Mouse (Mus musculus) layer of hippocampus, adult 6 months (tissue): ENCODE results near the gene Cetn4. TPM values are rescaled to one million over a fixed set of nuclear protein-coding genes. Genes with fewer than 3 reads are reported as not detected.

ENCODE experiments used
- long read RNA-seq, 2 experiments: library from polyadenylated mRNA; unstranded; transcript quantifications; one replicate each; pipeline ENCODE4 v2.0.0; 2019 to 2020
- polyA plus RNA-seq: library from polyadenylated mRNA; unstranded; fragments of <200 nt; fragmentation: Nextera tagmentation; gene quantifications from 2 replicates; pipeline ENCODE4 v1.2.3, GENCODE M21; 2021

Gene Cetn4
- polyA plus RNA-seq: 12.2 and 15.7 TPM in 2 replicates
- long read RNA-seq, experiment 1, partial matches to known transcripts: 3 of 9 reads
- long read RNA-seq, experiment 1, other reads (novel, unspliced or antisense): 2 of 9 reads
- long read RNA-seq, experiment 2, transcript Cetn4-203 (5 exons, 1,064 nt): major isoform, 5 of 10 reads
- long read RNA-seq, experiment 2, partial matches to known transcripts: 0 of 10 reads
- long read RNA-seq, experiment 2, other reads (novel, unspliced or antisense): 1 of 10 reads

DNA sequence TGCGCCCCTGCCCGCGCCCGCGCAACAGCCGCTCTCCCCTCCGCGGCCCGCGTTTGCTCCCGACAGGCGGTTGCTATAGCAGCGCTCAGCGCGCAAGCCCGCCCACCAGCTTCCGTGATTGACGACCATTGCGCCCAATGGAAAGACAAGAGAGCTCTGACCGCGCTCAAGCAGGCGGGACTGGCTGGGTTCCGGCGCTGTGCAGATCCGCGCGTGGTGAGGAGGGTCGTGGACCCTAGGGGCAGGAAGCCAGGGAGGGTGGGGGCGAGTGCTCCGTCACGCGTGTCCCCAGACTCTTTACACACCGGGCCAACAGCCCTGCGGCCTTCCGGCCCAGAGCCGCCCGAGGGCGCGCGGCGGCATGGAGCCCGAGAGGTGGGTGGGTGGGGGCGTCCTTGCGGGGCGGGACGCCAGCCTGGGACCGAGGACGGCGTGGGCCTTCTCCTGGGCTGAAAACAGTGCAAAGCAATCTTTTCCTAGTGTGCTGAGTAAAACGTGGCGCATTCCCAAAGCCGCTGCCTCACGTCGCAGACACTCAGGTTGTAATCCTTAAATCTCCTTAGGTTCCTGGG lies at the start of gene Cetn4, which contains the start of gene Bbs12:
Gene Cetn4 (minus strand): TSS at position 339 of the 572 bp plus-strand sequence.
Gene Bbs12 (plus strand): TSS at position 185 of the 572 bp plus-strand sequence.

DNA sequence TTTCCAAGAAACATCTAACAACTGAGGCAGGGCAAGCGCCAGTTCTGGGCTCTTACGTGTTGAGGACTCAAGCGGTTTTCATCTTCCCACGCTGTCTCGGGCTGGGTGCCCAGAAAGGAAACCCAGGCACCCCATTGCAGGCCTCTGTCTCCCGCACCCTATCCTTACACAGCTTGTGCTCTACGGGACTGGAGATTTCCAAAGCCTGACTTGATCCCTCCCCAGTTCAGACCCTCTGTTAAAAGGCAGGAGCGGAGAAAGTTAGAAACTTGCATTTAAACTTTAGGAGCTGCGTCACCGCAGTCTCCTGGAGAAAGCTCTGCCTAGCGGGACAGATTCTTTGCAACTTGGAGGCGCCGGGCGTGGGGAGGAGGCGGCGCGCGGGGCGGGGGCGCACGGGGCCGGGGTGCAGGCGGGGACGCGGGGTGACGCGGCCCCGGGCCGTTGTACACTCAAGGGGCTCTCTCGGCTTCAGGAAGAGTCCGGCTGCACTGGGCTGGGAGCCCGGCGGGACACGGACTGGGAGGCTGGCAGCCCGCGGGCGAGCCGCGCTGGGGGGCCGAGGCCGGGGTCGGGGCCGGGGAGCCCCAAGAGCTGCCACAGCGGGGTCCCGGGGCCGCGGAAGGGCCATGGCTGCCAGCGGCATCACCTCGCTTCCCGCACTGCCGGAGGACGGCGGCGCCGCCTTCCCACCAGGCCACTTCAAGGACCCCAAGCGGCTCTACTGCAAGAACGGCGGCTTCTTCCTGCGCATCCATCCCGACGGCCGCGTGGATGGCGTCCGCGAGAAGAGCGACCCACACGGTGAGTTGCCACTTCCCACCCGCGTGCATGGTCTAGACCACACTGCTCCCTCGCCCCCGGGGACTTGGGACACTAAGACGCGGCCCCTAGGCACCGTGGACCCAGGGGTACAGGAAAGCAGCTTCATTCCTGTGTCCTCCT lies 36.0 kb upstream of the Cetn4 start, which contains the start of gene Fgf2:
Gene Fgf2 (plus strand): TSS at position 126 of the 945 bp plus-strand sequence.

Other genes starting within 250 kb of the Cetn4 start
- gene Adad1, start 249.2 kb downstream of the Cetn4 start, polyA plus RNA-seq: not detected in 2 replicates
- 0.79 and 0.85 TPM in 2 replicates for gene Il2, start 186.7 kb downstream of the Cetn4 start, polyA plus RNA-seq
- not detected in 2 replicates for gene Il21, start 80.1 kb downstream of the Cetn4 start, polyA plus RNA-seq
- gene Bbs12, start 154 bp downstream of the Cetn4 start, polyA plus RNA-seq: 2.7 and 3.3 TPM in 2 replicates
- 0.72 and 1.1 TPM in 2 replicates for gene Fgf2, start 35.6 kb upstream of the Cetn4 start, polyA plus RNA-seq
- gene Spata5, start 107.2 kb upstream of the Cetn4 start, polyA plus RNA-seq: 9.9 and 10.0 TPM in 2 replicates
- 8.0 and 8.9 TPM in 2 replicates for gene Nudt6, start 107.5 kb upstream of the Cetn4 start, polyA plus RNA-seq